In the genomic region with DNA sequence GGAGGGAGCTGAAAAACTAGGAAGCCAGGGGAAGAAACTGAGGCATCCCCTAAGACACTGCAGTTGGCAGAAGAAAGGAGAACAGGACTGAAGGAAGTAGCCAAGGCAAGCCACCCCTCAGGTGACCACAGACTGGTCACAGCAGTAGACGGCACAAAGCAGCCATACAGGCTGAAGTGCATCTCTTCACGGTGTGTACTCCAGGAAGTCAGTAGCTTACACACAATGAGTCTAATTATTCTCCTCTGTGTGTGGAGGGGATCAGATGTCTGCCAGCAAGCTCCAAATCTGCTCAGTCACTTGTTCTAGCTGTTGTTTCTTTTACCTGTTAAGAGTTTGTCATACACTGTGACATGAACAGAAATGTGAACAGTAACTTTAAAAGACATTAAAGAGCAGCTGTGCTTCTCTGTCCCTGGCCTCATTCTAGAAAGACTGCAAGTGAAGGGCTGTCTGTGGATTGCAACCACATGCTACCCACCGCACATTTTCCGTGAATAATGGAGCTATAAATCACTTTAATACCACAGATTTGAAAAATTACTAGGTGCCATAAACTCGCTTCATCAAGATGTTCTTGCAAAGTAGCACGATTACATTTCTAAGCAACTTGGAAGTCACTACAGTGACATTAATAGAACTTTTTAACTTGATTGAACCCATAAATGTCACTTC, we compare ENCODE assay signal across 7 mouse cellular contexts. TPM values are rescaled to one million over a fixed set of nuclear protein-coding genes. Genes with fewer than 3 reads are reported as not detected.
DNase-seq lines count a peak whose midpoint lies in the region; ATAC-seq lines count a peak whose summit lies in the region.
"Not testable (repeated sequence)": the region's sequence is repeated elsewhere in the genome, so short reads cannot be mapped to it uniquely, and the experiment has no call there.

No protein-coding gene starts in this region.

- H3K9me3 ChIP-seq in embryonic facial prominence, embryonic 12.5 days; heart, embryonic 13.5 days; hindbrain, embryonic 16.5 days (ENCODE audit: control insufficient read depth, low read length); kidney, embryonic 16.5 days (ENCODE audit: low read length); limb, embryonic 13.5 days: not testable (repeated sequence)

- peak; percentile 72 for DNase-seq in forelimb bud, embryonic 11.5 days (ENCODE audit: low read depth, low spot score)

- not testable (repeated sequence) for H3K9ac ChIP-seq in embryonic facial prominence, embryonic 12.5 days; heart, embryonic 13.5 days; hindbrain, embryonic 16.5 days (ENCODE audit: low read depth, low read length); kidney, embryonic 16.5 days (replicated peaks; ENCODE audit: low read length); limb, embryonic 13.5 days

- H3K4me1 ChIP-seq in embryonic facial prominence, embryonic 12.5 days; hindbrain, embryonic 16.5 days (ENCODE audit: control insufficient read depth, insufficient read depth, low read depth, low read length); kidney, embryonic 16.5 days (ENCODE audit: insufficient read depth, low read length): not testable (repeated sequence)
- peaks cover 33% of the 10 kb centered on the region for H3K4me1 ChIP-seq in heart, embryonic 13.5 days
- peaks cover 18% of the 10 kb centered on the region for H3K4me1 ChIP-seq in limb, embryonic 13.5 days

- 0 out of 2 replicates have a peak, but pooled peaks have one; percentile 47 for ATAC-seq in embryonic facial prominence, embryonic 12.5 days (ENCODE audit: insufficient number of reproducible peaks, insufficient read depth, low FRiP score, low TSS enrichment)
- not testable (repeated sequence) for ATAC-seq in heart, embryonic 13.5 days (ENCODE audit: extremely low read depth, insufficient number of reproducible peaks, low FRiP score, low TSS enrichment)
- ATAC-seq in hindbrain, embryonic 16.5 days, result 0 out of 2 replicates have a peak, but pooled peaks have one; percentile 24
- peak; percentile 57; the same call in 1 of the 2 replicates for ATAC-seq in kidney, embryonic 16.5 days (ENCODE audit: low FRiP score, low TSS enrichment)
- ATAC-seq in limb, embryonic 13.5 days (ENCODE audit: low FRiP score, low read depth), result peak; percentile 64; the same call in 1 of the 2 replicates
- 0 out of 2 replicates have a peak, but pooled peaks have one; percentile 14 for ATAC-seq in megakaryocyte progenitor cell, adult 5-6 weeks (replicated peaks; ENCODE audit: poor library complexity)

- 48% methylated on average over 5 of the region's 6 CpGs for WGBS in embryonic facial prominence, embryonic 12.5 days
- 75% methylated on average over 4 of the region's 6 CpGs for WGBS in heart, embryonic 13.5 days
- WGBS in hindbrain, embryonic 16.5 days, result 80% methylated on average over 4 of the region's 6 CpGs
- WGBS in kidney, embryonic 16.5 days, result 32% methylated on average over 4 of the region's 6 CpGs
- WGBS in limb, embryonic 13.5 days, result 5% methylated on average over 5 of the region's 6 CpGs

- H3K36me3 ChIP-seq in embryonic facial prominence, embryonic 12.5 days; heart, embryonic 13.5 days; hindbrain, embryonic 16.5 days (ENCODE audit: control insufficient read depth, insufficient read depth, low read length); kidney, embryonic 16.5 days (ENCODE audit: insufficient read depth, low read length); limb, embryonic 13.5 days: not testable (repeated sequence)

- not testable (repeated sequence) for H3K27ac ChIP-seq in embryonic facial prominence, embryonic 12.5 days; hindbrain, embryonic 16.5 days (ENCODE audit: low read depth, low read length); kidney, embryonic 16.5 days (ENCODE audit: low read length); limb, embryonic 13.5 days
- peak overlapping the region; percentile 39; the same call in 1 of the 2 replicates for H3K27ac ChIP-seq in heart, embryonic 13.5 days (replicated peaks)

- H3K27me3 ChIP-seq in embryonic facial prominence, embryonic 12.5 days; heart, embryonic 13.5 days (replicated peaks); hindbrain, embryonic 16.5 days (replicated peaks; ENCODE audit: control insufficient read depth, insufficient read depth, low read length); kidney, embryonic 16.5 days (ENCODE audit: insufficient read depth, low read length); limb, embryonic 13.5 days: not testable (repeated sequence)

- H3K4me2 ChIP-seq in embryonic facial prominence, embryonic 12.5 days (replicated peaks); heart, embryonic 13.5 days; hindbrain, embryonic 16.5 days (ENCODE audit: low read length); kidney, embryonic 16.5 days (replicated peaks; ENCODE audit: low read depth, low read length); limb, embryonic 13.5 days (replicated peaks): not testable (repeated sequence)

- H3K4me3 ChIP-seq in embryonic facial prominence, embryonic 12.5 days; heart, embryonic 13.5 days; hindbrain, embryonic 16.5 days (ENCODE audit: low read length); kidney, embryonic 16.5 days (ENCODE audit: low read length); limb, embryonic 13.5 days: not testable (repeated sequence)

RNA-seq across cellular contexts. Expression of gene Tbc1d4, which starts 21.5 kb away (rescaled TPM):
- polyA plus RNA-seq in embryonic facial prominence, embryonic 12.5 days (2016; fragmentation: Nextera tagmentation; extraction: Ambion mirVana), result 9.4 and 11.1 TPM in 2 replicates
- 18.5 and 21.5 TPM in 2 replicates for polyA plus RNA-seq in heart, embryonic 13.5 days (2015; fragmentation: Nextera tagmentation; extraction: Ambion mirVana)
- 9.3 and 10.8 TPM in 2 replicates for polyA plus RNA-seq in hindbrain, embryonic 16.5 days (2015; fragmentation: Nextera tagmentation; extraction: Ambion mirVana)
- polyA plus RNA-seq in kidney, embryonic 16.5 days (2015; fragmentation: Nextera tagmentation; extraction: Ambion mirVana), result 22.0 and 23.0 TPM in 2 replicates
- polyA plus RNA-seq in limb, embryonic 13.5 days (2015; fragmentation: Nextera tagmentation; extraction: Ambion mirVana), result 12.2 and 12.3 TPM in 2 replicates
- total RNA-seq in megakaryocyte progenitor cell, adult 5-6 weeks (2015), result 9.4 and 11.5 TPM in 2 replicates
- 7.5 and 8.1 TPM in 2 replicates for total RNA-seq in megakaryocyte progenitor cell, adult 5-6 weeks (2017)

RNA-seq across cellular contexts. Expression of gene Commd6, which starts 53.0 kb away (rescaled TPM):
- 87.2 and 101 TPM in 2 replicates for polyA plus RNA-seq in embryonic facial prominence, embryonic 12.5 days (2016; fragmentation: Nextera tagmentation; extraction: Ambion mirVana)
- 71.3 and 82.9 TPM in 2 replicates for polyA plus RNA-seq in heart, embryonic 13.5 days (2015; fragmentation: Nextera tagmentation; extraction: Ambion mirVana)
- polyA plus RNA-seq in hindbrain, embryonic 16.5 days (2015; fragmentation: Nextera tagmentation; extraction: Ambion mirVana), result 77.9 and 95.2 TPM in 2 replicates
- polyA plus RNA-seq in kidney, embryonic 16.5 days (2015; fragmentation: Nextera tagmentation; extraction: Ambion mirVana), result 94.7 and 97.1 TPM in 2 replicates
- 86.7 and 89.7 TPM in 2 replicates for polyA plus RNA-seq in limb, embryonic 13.5 days (2015; fragmentation: Nextera tagmentation; extraction: Ambion mirVana)
- 45.3 and 59.3 TPM in 2 replicates for total RNA-seq in megakaryocyte progenitor cell, adult 5-6 weeks (2015)
- 21.8 and 39.9 TPM in 2 replicates for total RNA-seq in megakaryocyte progenitor cell, adult 5-6 weeks (2017)
